Mouse (Mus musculus) gastrocnemius, adult 8-10 months (tissue): ENCODE data around the gene Eapp. TPM values are rescaled to one million over a fixed set of nuclear protein-coding genes. Genes with fewer than 3 reads are reported as not detected.
"Not testable (repeated sequence)": the region's sequence is repeated elsewhere in the genome, so short reads cannot be mapped to it uniquely, and the experiment has no call there.

Experiments used
- DNase-seq, 2 experiments: peaks; one replicate each; pipeline ENCODE4 v3.0.0; 2022; ENCODE audit warnings: low spot score in 2 of 2
- total RNA-seq, 4 experiments: library from RNA; stranded (reverse); gene quantifications; 2 replicates each; pipeline ENCODE4 v1.2.4; 2022

Gene Eapp
- total RNA-seq: 10 to 100 TPM; 15.1 to 24.6 (median 15.1) TPM

- DNase-seq: peak; percentile 89 to 94
Observed at GRCm38 (mm10) chr12:54695511-54696241, at the start of gene Eapp. Gene Eapp (minus strand): TSS chr12:54695897.

DNA sequence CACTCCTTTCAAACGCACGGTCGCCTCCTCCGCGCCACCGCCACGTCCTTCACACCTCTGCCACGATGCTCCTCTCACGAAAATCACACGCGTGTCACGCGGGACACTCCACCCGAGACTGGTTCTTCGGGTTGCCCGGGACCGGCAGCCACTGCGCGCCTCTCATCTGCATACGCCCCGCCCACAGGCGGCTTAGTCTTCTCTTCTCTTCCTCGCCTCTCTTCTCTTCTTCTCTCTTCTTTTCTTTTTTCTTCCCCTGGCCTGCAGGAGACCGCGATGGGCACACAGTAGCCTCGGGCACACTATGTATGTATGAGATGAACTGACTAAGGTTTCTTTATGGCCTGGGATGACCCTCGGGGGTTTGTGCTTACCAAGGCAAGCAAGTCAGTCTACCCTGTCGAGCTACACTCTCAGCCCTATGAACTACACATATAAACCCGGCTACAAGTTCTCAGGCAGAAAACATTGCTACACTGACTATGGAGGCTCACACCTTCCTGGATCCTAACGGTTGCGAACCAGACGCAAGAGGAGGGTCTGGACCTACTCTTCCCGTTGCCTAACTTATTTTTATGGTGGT is 43.1 kb upstream of the Eapp start:
- not testable (repeated sequence) for DNase-seq

- not testable (repeated sequence) for DNase-seq
Observed at GRCm38 (mm10) chr12:54737891-54738660, 42.4 kb upstream of the Eapp start.

GRCm38 (mm10) chr12:54734307-54735131 is 38.8 kb upstream of the Eapp start:
- DNase-seq: peak in 1 of 2 experiments; percentile 31

DNA sequence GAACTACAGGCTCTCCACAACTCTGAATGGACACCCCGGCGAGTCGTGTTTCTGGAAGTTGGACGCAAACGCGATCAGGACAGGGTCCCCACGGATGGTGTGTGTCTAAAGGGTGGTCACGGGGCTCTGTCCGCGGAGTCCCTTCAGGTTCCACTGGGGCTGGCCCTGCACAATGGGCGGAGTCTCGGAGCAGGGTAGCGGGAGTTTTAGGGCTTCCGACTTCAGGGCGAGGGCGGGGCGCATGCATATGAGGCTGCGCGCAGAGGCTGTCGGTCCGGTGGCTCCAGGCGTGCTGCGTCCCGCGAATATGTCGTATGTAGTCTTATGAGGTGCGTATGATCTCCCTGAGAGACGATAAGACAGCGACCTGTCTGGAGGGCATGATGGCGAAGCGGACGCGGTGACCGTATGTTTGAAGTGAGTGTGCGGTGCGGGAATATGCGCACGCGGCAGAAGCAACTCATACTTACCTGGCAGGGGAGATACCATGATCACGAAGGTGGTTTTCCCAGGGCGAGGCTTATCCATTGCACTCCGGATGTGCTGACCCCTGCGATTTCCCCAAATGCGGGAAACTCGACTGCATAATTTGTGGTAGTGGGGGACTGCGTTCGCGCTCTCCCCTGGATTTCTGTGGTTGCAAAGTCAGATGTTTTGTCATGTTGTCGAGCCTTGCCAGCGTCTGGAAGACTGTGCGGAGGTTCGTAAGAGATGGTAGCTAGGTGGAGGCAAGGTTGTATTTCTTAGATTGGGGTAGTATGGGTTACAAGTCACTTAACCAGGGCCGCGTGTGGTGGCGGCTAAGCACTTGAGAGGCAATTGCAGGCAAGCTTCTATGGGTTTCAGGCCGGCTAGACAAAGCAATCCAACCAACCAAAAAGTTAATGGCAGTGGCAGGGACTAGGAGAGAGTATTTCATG is 33.7 kb upstream of the Eapp start:
- not testable (repeated sequence) for DNase-seq

DNA sequence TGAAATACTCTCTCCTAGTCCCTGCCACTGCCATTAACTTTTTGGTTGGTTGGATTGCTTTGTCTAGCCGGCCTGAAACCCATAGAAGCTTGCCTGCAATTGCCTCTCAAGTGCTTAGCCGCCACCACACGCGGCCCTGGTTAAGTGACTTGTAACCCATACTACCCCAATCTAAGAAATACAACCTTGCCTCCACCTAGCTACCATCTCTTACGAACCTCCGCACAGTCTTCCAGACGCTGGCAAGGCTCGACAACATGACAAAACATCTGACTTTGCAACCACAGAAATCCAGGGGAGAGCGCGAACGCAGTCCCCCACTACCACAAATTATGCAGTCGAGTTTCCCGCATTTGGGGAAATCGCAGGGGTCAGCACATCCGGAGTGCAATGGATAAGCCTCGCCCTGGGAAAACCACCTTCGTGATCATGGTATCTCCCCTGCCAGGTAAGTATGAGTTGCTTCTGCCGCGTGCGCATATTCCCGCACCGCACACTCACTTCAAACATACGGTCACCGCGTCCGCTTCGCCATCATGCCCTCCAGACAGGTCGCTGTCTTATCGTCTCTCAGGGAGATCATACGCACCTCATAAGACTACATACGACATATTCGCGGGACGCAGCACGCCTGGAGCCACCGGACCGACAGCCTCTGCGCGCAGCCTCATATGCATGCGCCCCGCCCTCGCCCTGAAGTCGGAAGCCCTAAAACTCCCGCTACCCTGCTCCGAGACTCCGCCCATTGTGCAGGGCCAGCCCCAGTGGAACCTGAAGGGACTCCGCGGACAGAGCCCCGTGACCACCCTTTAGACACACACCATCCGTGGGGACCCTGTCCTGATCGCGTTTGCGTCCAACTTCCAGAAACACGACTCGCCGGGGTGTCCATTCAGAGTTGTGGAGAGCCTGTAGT is 23.4 kb upstream of the Eapp start:
- DNase-seq: not testable (repeated sequence)

GRCm38 (mm10) chr12:54717516-54717915 is 21.8 kb upstream of the Eapp start:
- not testable (repeated sequence) for DNase-seq

GRCm38 (mm10) chr12:54713822-54714626 is 18.3 kb upstream of the Eapp start:
- peak in 1 of 2 experiments; percentile 42 for DNase-seq

DNA sequence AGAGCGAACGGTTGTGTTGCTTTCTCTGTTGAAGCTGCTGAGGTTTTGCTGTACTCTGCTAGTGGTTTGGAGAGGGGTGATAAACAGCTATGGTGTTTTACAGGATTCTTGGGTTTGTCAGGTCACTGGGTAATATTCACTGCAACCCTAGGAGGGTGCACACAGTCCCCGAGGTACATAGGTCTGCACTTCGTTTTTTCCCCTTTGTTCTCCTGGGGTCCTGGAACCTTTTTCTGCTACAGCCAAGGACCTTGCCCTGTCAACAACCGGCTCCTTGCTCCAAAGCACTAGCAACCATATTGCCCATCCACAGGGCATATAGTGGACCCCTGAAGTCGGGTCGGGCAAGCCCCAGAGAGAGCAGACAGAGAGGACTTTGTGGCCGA is 14.8 kb upstream of the Eapp start:
- DNase-seq: not testable (repeated sequence)

DNA sequence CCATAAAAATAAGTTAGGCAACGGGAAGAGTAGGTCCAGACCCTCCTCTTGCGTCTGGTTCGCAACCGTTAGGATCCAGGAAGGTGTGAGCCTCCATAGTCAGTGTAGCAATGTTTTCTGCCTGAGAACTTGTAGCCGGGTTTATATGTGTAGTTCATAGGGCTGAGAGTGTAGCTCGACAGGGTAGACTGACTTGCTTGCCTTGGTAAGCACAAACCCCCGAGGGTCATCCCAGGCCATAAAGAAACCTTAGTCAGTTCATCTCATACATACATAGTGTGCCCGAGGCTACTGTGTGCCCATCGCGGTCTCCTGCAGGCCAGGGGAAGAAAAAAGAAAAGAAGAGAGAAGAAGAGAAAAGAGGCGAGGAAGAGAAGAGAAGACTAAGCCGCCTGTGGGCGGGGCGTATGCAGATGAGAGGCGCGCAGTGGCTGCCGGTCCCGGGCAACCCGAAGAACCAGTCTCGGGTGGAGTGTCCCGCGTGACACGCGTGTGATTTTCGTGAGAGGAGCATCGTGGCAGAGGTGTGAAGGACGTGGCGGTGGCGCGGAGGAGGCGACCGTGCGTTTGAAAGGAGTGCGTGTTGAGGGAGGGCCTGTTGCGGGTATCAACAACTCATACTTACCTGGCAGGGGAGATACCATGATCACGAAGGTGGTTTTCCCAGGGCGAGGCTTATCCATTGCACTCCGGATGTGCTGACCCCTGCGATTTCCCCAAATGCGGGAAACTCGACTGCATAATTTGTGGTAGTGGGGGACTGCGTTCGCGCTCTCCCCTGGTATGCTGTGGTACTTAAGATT is 14.2 kb upstream of the Eapp start:
- DNase-seq: not testable (repeated sequence)

GRCm38 (mm10) chr12:54699394-54699793 is 3.7 kb upstream of the Eapp start:
- no peak for DNase-seq

DNA sequence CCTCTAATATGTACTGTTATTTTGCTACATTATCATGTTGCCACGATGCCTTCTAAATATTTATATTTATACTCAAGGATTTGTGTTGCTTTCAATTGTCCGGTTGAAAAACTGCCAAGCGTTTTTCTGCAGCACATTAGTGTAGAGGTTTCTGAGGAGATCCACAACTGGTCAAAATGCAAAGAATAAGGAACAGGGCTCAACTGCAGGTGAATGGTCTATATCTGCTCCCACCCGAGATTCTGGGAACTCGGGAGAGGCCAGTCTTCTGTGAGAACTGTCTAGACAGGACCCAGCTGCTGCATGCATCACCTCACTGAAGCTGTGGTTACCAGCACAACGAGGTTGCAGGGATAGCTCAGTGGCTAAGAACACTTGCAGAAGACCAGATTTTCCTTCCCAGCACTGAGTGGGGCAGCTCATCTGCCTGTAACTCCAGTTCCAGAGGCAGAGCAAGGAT is 2.1 kb upstream of the Eapp start:
- no peak for DNase-seq

GRCm38 (mm10) chr12:54697003-54697597 is 1.4 kb upstream of the Eapp start:
- DNase-seq: no peak

GRCm38 (mm10) chr12:54696242-54697002 is 725 bp upstream of the Eapp start:
- DNase-seq: peak; percentile 87 to 96

DNA sequence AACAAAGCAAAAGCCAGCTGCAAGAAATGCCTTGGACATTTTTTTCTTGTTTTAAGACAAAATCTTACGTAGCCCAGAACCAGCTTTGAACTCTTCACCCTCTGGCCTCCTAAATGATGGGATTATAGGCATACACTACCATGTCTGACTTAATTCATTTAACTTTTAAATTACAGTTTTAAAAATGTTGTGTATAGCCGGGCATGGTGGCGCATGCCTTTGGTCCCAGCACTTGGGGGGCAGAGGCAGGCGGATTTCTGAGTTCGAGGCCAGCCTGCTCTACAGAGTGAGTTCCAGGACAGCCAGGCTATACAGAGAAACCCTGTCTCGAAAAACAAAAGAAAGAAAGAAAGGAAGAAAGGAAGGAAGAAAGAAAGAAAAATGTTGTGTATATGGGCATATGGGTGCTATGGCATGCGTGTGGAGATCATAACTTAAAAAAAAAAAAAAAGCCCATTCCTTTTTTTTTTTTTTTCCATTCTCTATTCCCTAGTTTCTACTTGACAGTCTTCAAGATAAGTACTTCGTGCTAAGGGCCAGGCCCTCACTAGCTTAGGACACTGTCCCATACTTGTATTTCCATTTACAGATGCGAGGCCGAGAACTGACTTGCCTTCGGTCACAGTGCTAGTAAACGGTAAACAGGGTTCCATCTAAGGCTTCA is 718 bp downstream of the Eapp start:
- no peak for DNase-seq

- no peak for DNase-seq
Observed at GRCm38 (mm10) chr12:54689082-54689481, 6.6 kb downstream of the Eapp start.
